Mouse (Mus musculus): ENCODE results near the gene Serpinb9. TPM values are rescaled to one million over a fixed set of nuclear protein-coding genes. Genes with fewer than 3 reads are reported as not detected.
"Not testable (repeated sequence)": the region's sequence is repeated elsewhere in the genome, so short reads cannot be mapped to it uniquely, and the experiment has no call there.

Gene Serpinb9
- polyA plus RNA-seq, 1 experiment from 2014 or later, result 1.6 TPM

GRCm38 (mm10) chr13:33028550-33028949 lies 25.5 kb downstream of the Serpinb9 start:
- Histone ChIP-seq H3K4me3 (replicated peaks) (no peak overlapping the region), H3K27ac (no peak overlapping the region), H3K4me2 (no peak overlapping the region), H3K27me3 (no peaks in the 10 kb centered on the region), H3K4me1 (replicated peaks) (no peaks in the 10 kb centered on the region), H3K9me3 (no peaks in the 10 kb centered on the region), H3K36me3 (no peaks in the 10 kb centered on the region), H3K9ac (replicated peaks) (no peak overlapping the region)
- no peak for ATAC-seq (ENCODE audit: insufficient number of reproducible peaks, insufficient read depth, low FRiP score, low TSS enrichment, low read depth)
- WGBS, result 59% methylated on average over 2 of the region's 2 CpGs

GRCm38 (mm10) chr13:33029478-33029877 lies 26.4 kb downstream of the Serpinb9 start:
- not testable (repeated sequence) for ATAC-seq (ENCODE audit: insufficient number of reproducible peaks, insufficient read depth, low FRiP score, low TSS enrichment, low read depth); H3K9me3 ChIP-seq; H3K36me3 ChIP-seq; H3K4me1 ChIP-seq (replicated peaks); H3K27me3 ChIP-seq; H3K27ac ChIP-seq; H3K9ac ChIP-seq (replicated peaks); H3K4me2 ChIP-seq; H3K4me3 ChIP-seq (replicated peaks)
- WGBS, result 97% methylated on average over 2 of the region's 2 CpGs

- 93% methylated on average over 2 of the region's 3 CpGs for WGBS
- no peaks in the 10 kb centered on the region for H3K9me3 ChIP-seq
- no peaks in the 10 kb centered on the region for H3K4me1 ChIP-seq (replicated peaks)
- H3K4me3 ChIP-seq (replicated peaks), result no peak overlapping the region
- no peaks in the 10 kb centered on the region for H3K36me3 ChIP-seq
- no peak overlapping the region for H3K9ac ChIP-seq (replicated peaks)
- no peak overlapping the region for H3K4me2 ChIP-seq
- no peak for ATAC-seq (ENCODE audit: insufficient number of reproducible peaks, insufficient read depth, low FRiP score, low TSS enrichment, low read depth)
- H3K27me3 ChIP-seq, result no peaks in the 10 kb centered on the region
- no peak overlapping the region for H3K27ac ChIP-seq
Measured at GRCm38 (mm10) chr13:33030281-33030680, 27.2 kb downstream of the Serpinb9 start.

GRCm38 (mm10) chr13:33035506-33035905 lies 32.5 kb downstream of the Serpinb9 start:
- no peak overlapping the region for H3K4me2 ChIP-seq
- H3K9me3 ChIP-seq, result no peaks in the 10 kb centered on the region
- 85% methylated on average over 1 of the region's 1 CpGs for WGBS
- no peak overlapping the region for H3K27ac ChIP-seq
- H3K9ac ChIP-seq (replicated peaks), result no peak overlapping the region
- no peaks in the 10 kb centered on the region for H3K27me3 ChIP-seq
- no peaks in the 10 kb centered on the region for H3K4me1 ChIP-seq (replicated peaks)
- H3K4me3 ChIP-seq (replicated peaks), result no peak overlapping the region
- H3K36me3 ChIP-seq, result no peaks in the 10 kb centered on the region
- ATAC-seq (ENCODE audit: insufficient number of reproducible peaks, insufficient read depth, low FRiP score, low TSS enrichment, low read depth), result no peak

- Histone ChIP-seq H3K4me3 (replicated peaks) (no peak overlapping the region), H3K27ac (no peak overlapping the region), H3K27me3 (no peaks in the 10 kb centered on the region), H3K36me3 (no peaks in the 10 kb centered on the region), H3K4me2 (no peak overlapping the region), H3K4me1 (replicated peaks) (no peaks in the 10 kb centered on the region), H3K9me3 (no peaks in the 10 kb centered on the region), H3K9ac (replicated peaks) (no peak overlapping the region)
- ATAC-seq (ENCODE audit: insufficient number of reproducible peaks, insufficient read depth, low FRiP score, low TSS enrichment, low read depth), result no peak
- 90% methylated on average over 3 of the region's 3 CpGs for WGBS
Measured at GRCm38 (mm10) chr13:33043542-33043941, 40.5 kb downstream of the Serpinb9 start.

- Histone ChIP-seq H3K36me3 (no peaks in the 10 kb centered on the region), H3K9me3 (no peaks in the 10 kb centered on the region), H3K27ac (no peak overlapping the region), H3K4me2 (no peak overlapping the region), H3K4me1 (replicated peaks) (no peaks in the 10 kb centered on the region; the same call in 1 of the 2 replicates), H3K27me3 (no peaks in the 10 kb centered on the region), H3K9ac (replicated peaks) (no peak overlapping the region), H3K4me3 (replicated peaks) (no peak overlapping the region)
- no peak for ATAC-seq (ENCODE audit: insufficient number of reproducible peaks, insufficient read depth, low FRiP score, low TSS enrichment, low read depth)
- WGBS, result 80% methylated on average over 2 of the region's 2 CpGs
Measured at GRCm38 (mm10) chr13:33047234-33047633, 44.2 kb downstream of the Serpinb9 start.

GRCm38 (mm10) chr13:33048187-33048586 lies 45.1 kb downstream of the Serpinb9 start:
- H3K4me2 ChIP-seq, result no peak overlapping the region
- no peaks in the 10 kb centered on the region for H3K9me3 ChIP-seq
- no peak overlapping the region for H3K9ac ChIP-seq (replicated peaks)
- 84% methylated on average over 4 of the region's 4 CpGs for WGBS
- H3K4me1 ChIP-seq (replicated peaks), result no peaks in the 10 kb centered on the region; the same call in 1 of the 2 replicates
- no peak for ATAC-seq (ENCODE audit: insufficient number of reproducible peaks, insufficient read depth, low FRiP score, low TSS enrichment, low read depth)
- H3K27me3 ChIP-seq, result no peaks in the 10 kb centered on the region
- H3K27ac ChIP-seq, result no peak overlapping the region
- H3K36me3 ChIP-seq, result no peaks in the 10 kb centered on the region
- no peak overlapping the region for H3K4me3 ChIP-seq (replicated peaks)

GRCm38 (mm10) chr13:33051697-33052096 lies 48.6 kb downstream of the Serpinb9 start:
- no peak overlapping the region for H3K9ac ChIP-seq (replicated peaks)
- ATAC-seq (ENCODE audit: insufficient number of reproducible peaks, insufficient read depth, low FRiP score, low TSS enrichment, low read depth), result no peak
- WGBS, result 69% methylated on average over 3 of the region's 3 CpGs

GRCm38 (mm10) chr13:33063048-33063447 lies 60.0 kb downstream of the Serpinb9 start:
- H3K27ac ChIP-seq, result no peak overlapping the region
- H3K4me1 ChIP-seq (replicated peaks), result no peaks in the 10 kb centered on the region
- H3K9me3 ChIP-seq, result no peaks in the 10 kb centered on the region
- no peaks in the 10 kb centered on the region for H3K36me3 ChIP-seq
- no peak for ATAC-seq (ENCODE audit: insufficient number of reproducible peaks, insufficient read depth, low FRiP score, low TSS enrichment, low read depth)
- H3K4me2 ChIP-seq, result no peak overlapping the region
- no peak overlapping the region for H3K9ac ChIP-seq (replicated peaks)
- H3K27me3 ChIP-seq, result no peaks in the 10 kb centered on the region
- 77% methylated on average over 1 of the region's 1 CpGs for WGBS
- H3K4me3 ChIP-seq (replicated peaks), result no peak overlapping the region

More at GRCm38 (mm10) chr13:33051697-33052096, 48.6 kb downstream of the Serpinb9 start:
- Histone ChIP-seq H3K9me3 (no peaks in the 10 kb centered on the region), H3K4me3 (replicated peaks) (no peak overlapping the region), H3K27me3 (no peaks in the 10 kb centered on the region), H3K4me2 (no peak overlapping the region), H3K4me1 (replicated peaks) (no peaks in the 10 kb centered on the region; the same call in 1 of the 2 replicates), H3K36me3 (no peaks in the 10 kb centered on the region), H3K27ac (no peak overlapping the region)

Other genes starting within 250 kb of the Serpinb9 start
- gene Mylk4, start 219.3 kb upstream of the Serpinb9 start, polyA plus RNA-seq (2016; fragmentation: Nextera tagmentation; extraction: Ambion mirVana), result 3.0 and 3.7 TPM in 2 replicates
- gene Wrnip1, start 201.2 kb upstream of the Serpinb9 start, polyA plus RNA-seq (2016; fragmentation: Nextera tagmentation; extraction: Ambion mirVana), result 34.5 and 34.7 TPM in 2 replicates
- not detected in 2 replicates for gene D930007J09Rik, start 200.4 kb upstream of the Serpinb9 start, polyA plus RNA-seq (2016; fragmentation: Nextera tagmentation; extraction: Ambion mirVana)
- gene Serpinb1a, start 152.1 kb upstream of the Serpinb9 start, polyA plus RNA-seq (2016; fragmentation: Nextera tagmentation; extraction: Ambion mirVana), result 1.5 and 1.9 TPM in 2 replicates
- not detected in 2 replicates for gene Serpinb1c, start 105.0 kb upstream of the Serpinb9 start, polyA plus RNA-seq (2016; fragmentation: Nextera tagmentation; extraction: Ambion mirVana)
- gene Serpinb6b, start 38.0 kb upstream of the Serpinb9 start, polyA plus RNA-seq (2016; fragmentation: Nextera tagmentation; extraction: Ambion mirVana), result 0.43 and 1.0 TPM in 2 replicates
- gene Serpinb9b, start 24.2 kb downstream of the Serpinb9 start, polyA plus RNA-seq (2016; fragmentation: Nextera tagmentation; extraction: Ambion mirVana), result not detected in 2 replicates
- 0.11 and 0.20 TPM in 2 replicates for gene Serpinb1b, start 75.3 kb downstream of the Serpinb9 start, polyA plus RNA-seq (2016; fragmentation: Nextera tagmentation; extraction: Ambion mirVana)
- gene Serpinb9c, start 156.5 kb downstream of the Serpinb9 start, polyA plus RNA-seq (2016; fragmentation: Nextera tagmentation; extraction: Ambion mirVana), result not detected in 2 replicates
- gene Serpinb9d, start 189.7 kb downstream of the Serpinb9 start, polyA plus RNA-seq (2016; fragmentation: Nextera tagmentation; extraction: Ambion mirVana), result not detected in 2 replicates
- gene Serpinb9e, start 246.4 kb downstream of the Serpinb9 start, polyA plus RNA-seq (2016; fragmentation: Nextera tagmentation; extraction: Ambion mirVana), result not detected in 2 replicates

Data from limb, embryonic 12.5 days (tissue).